In the genomic region with DNA sequence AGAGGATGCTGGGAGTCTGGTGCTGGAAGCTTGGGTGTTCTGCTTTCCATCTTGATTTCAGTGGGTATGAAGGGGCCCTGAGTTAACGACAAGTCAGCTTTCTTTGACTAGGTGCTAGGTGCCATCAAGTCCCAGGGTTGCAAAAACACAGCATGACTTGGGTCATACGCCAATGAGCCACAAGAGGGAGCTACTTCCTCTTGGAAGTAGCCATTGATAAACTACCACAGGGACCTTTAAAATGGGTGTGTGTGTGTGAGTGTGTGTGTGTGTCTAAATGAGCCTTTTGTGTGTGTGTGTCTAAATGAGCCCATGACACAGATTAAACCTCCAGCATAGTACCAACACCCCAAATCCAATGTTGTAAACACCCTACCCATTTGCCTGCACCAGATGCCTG, we compare ENCODE assay signal across 7 mouse cellular contexts.
DNase-seq lines count a peak whose midpoint lies in the region; ATAC-seq and TF ChIP-seq lines count a peak whose summit lies in the region.

No protein-coding gene starts in this region.

- TF ChIP-seq EP300 in MEL (IDR thresholded peaks at IDR 0.05; ENCODE audit: low read depth in 1 of 2, low read length in 2 of 2) = no peak

- no peaks in the 10 kb centered on the region for H3K79me2 ChIP-seq in MEL (ENCODE audit: control insufficient read depth, insufficient read depth, low read length, poor library complexity)

- peaks cover 0 to 2% of the 10 kb centered on the region in 2 experiments; a peak in 2 of 4 replicates for H3K4me1 ChIP-seq in MEL (ENCODE audit: control insufficient read depth in 1 of 2, insufficient read depth in 2 of 2, low read length in 2 of 2)
- peaks cover 1% of the 10 kb centered on the region; the same call in 1 of the 2 replicates for H3K4me1 ChIP-seq in bone marrow, adult 2 months (ENCODE audit: control insufficient read depth, insufficient read depth, low read length)
- H3K4me1 ChIP-seq in heart, embryonic 10.5 days = no peaks in the 10 kb centered on the region
- no peaks in the 10 kb centered on the region for H3K4me1 ChIP-seq in lung, embryonic 16.5 days (replicated peaks; ENCODE audit: control insufficient read depth, insufficient read depth, low read length)

- TF ChIP-seq CTCF in MEL (IDR thresholded peaks at IDR 0.05 in 2 of 3, conservative IDR thresholded peaks at IDR 0.05 in 1 of 3; ENCODE audit: control insufficient read depth in 1 of 3, insufficient read depth in 1 of 3, low read depth in 2 of 3, low read length in 3 of 3, poor library complexity in 1 of 3, severe bottlenecking in 1 of 3) = peak; percentile 68 to 88 (median 75)
- peak; percentile 59 for TF ChIP-seq CTCF in bone marrow, adult 2 months (IDR thresholded peaks at IDR 0.05; ENCODE audit: control insufficient read depth, insufficient read depth, low read length)

- H3K9ac ChIP-seq in MEL (ENCODE audit: control insufficient read depth, low read depth, low read length, poor library complexity, severe bottlenecking) = no peak overlapping the region
- no peak overlapping the region for H3K9ac ChIP-seq in lung, embryonic 16.5 days (ENCODE audit: low read length)

- H3K27ac ChIP-seq in MEL (ENCODE audit: control insufficient read depth, low read depth, low read length) = no peak overlapping the region
- no peak overlapping the region for H3K27ac ChIP-seq in bone marrow, adult 2 months (ENCODE audit: control insufficient read depth, insufficient read depth, low read depth, low read length, poor library complexity)
- H3K27ac ChIP-seq in heart, embryonic 10.5 days = no peak overlapping the region
- no peak overlapping the region for H3K27ac ChIP-seq in lung, embryonic 16.5 days (ENCODE audit: low read length)

- no peak for TF ChIP-seq POLR2A in MEL (IDR thresholded peaks at IDR 0.05; ENCODE audit: control insufficient read depth in 1 of 2, insufficient read depth in 1 of 2, low read depth in 1 of 2, low read length in 2 of 2, poor library complexity in 1 of 2)
- no peak for TF ChIP-seq POLR2A in bone marrow, adult 2 months (IDR thresholded peaks at IDR 0.05; ENCODE audit: borderline replicate concordance, control insufficient read depth, low read depth, low read length)

- ATAC-seq in erythroblast, adult 5-6 weeks (replicated peaks; ENCODE audit: low FRiP score, poor library complexity, severe bottlenecking) = peak; percentile 79
- 0 out of 2 replicates have a peak, but pooled peaks have one; percentile 28 for ATAC-seq in lung, embryonic 16.5 days (ENCODE audit: low read depth)

- peak; percentile 85 for DNase-seq in MEL (ENCODE audit: low read depth, low spot score)
- peak; percentile 81 for DNase-seq in heart, embryonic 10.5 days (ENCODE audit: low spot score)
- DNase-seq in layer of hippocampus, adult 18-20 months (ENCODE audit: low spot score in 2 of 2) = peak; percentile 44 to 89
- DNase-seq in right cerebral cortex, postnatal 4 days = peak; percentile 70

- H3K4me2 ChIP-seq in lung, embryonic 16.5 days (ENCODE audit: low read depth, low read length) = no peak overlapping the region

- no peaks in the 10 kb centered on the region for H3K9me3 ChIP-seq in MEL (replicated peaks; ENCODE audit: insufficient read depth, low read length)
- no peaks in the 10 kb centered on the region for H3K9me3 ChIP-seq in heart, embryonic 10.5 days
- no peaks in the 10 kb centered on the region for H3K9me3 ChIP-seq in lung, embryonic 16.5 days (ENCODE audit: control insufficient read depth, low read length)

- WGBS in bone marrow, adult 2 months = 4% methylated on average over 2 of the region's 2 CpGs
- 14% methylated on average over 2 of the region's 2 CpGs for WGBS in heart, embryonic 10.5 days
- 2% methylated on average over 2 of the region's 2 CpGs for WGBS in lung, embryonic 16.5 days

- peak; percentile 92 for TF ChIP-seq RAD21 in MEL (IDR thresholded peaks at IDR 0.05; ENCODE audit: low read depth, low read length)

- H3K27me3 ChIP-seq in MEL (ENCODE audit: control insufficient read depth in 1 of 2, insufficient read depth in 2 of 2, low read length in 2 of 2) = no peaks in the 10 kb centered on the region
- no peaks in the 10 kb centered on the region for H3K27me3 ChIP-seq in heart, embryonic 10.5 days (ENCODE audit: insufficient read depth, poor library complexity, severe bottlenecking)
- no peaks in the 10 kb centered on the region for H3K27me3 ChIP-seq in lung, embryonic 16.5 days (ENCODE audit: control insufficient read depth, insufficient read depth, low read depth, low read length)

- no peak overlapping the region for H3K4me3 ChIP-seq in MEL (ENCODE audit: control insufficient read depth in 1 of 2, insufficient read depth in 1 of 2, low read depth in 2 of 2, low read length in 2 of 2)
- H3K4me3 ChIP-seq in bone marrow, adult 2 months (replicated peaks; ENCODE audit: control insufficient read depth, low read depth, low read length) = no peak overlapping the region
- H3K4me3 ChIP-seq in heart, embryonic 10.5 days = no peak overlapping the region
- H3K4me3 ChIP-seq in lung, embryonic 16.5 days (ENCODE audit: low read length) = no peak overlapping the region

- peaks cover 0 to 10% of the 10 kb centered on the region in 2 experiments; a peak in 3 of 4 replicates for H3K36me3 ChIP-seq in MEL (ENCODE audit: control insufficient read depth in 1 of 2, insufficient read depth in 2 of 2, low read length in 2 of 2)
- H3K36me3 ChIP-seq in heart, embryonic 10.5 days = no peaks in the 10 kb centered on the region; the same call in 1 of the 2 replicates
- H3K36me3 ChIP-seq in lung, embryonic 16.5 days (ENCODE audit: control insufficient read depth, insufficient read depth, low read length) = no peaks in the 10 kb centered on the region

TF ChIP-seq in MEL, 35 proteins besides CTCF, POLR2A, EP300 and RAD21:
- TF ChIP-seq ZC3H11A (IDR thresholded peaks at IDR 0.05; ENCODE audit: low read depth, low read length) (peak; percentile 92), SMC3 (IDR thresholded peaks at IDR 0.05; ENCODE audit: low read depth, low read length) (peak; percentile 97), MAX (IDR thresholded peaks at IDR 0.05; ENCODE audit: low read length) (0 out of 2 replicates have a peak, but pooled peaks have one; percentile 13), SIN3A (IDR thresholded peaks at IDR 0.05; ENCODE audit: low read length) (peak; percentile 55), GATA1 (IDR thresholded peaks at IDR 0.05; ENCODE audit: low read depth, low read length) (no peak), ZMIZ1 (IDR thresholded peaks at IDR 0.05; ENCODE audit: low read depth, low read length) (no peak), MYC (IDR thresholded peaks at IDR 0.05; ENCODE audit: low read depth, low read length) (0 out of 2 replicates have a peak, but pooled peaks have one; percentile 33)
